Mouse (Mus musculus) kidney, postnatal 0 days (tissue): ENCODE results near the gene Nt5c1a. TPM values are rescaled to one million over a fixed set of nuclear protein-coding genes. Genes with fewer than 3 reads are reported as not detected.

ENCODE experiments used
- ATAC-seq: fragments of 200-750 bp; cut with Nextera tagmentation; replicated peaks from 2 replicates; pipeline ENCODE4 v1.8.0; 2017; ENCODE audit warnings: low read depth, moderate number of reproducible peaks, moderate TSS enrichment, moderate library complexity; ENCODE audit not compliant: low FRiP score
- DNase-seq: peaks from one replicate; pipeline ENCODE4 v3.0.0-alpha.2; 2016; ENCODE audit warnings: low spot score
- H3K27ac ChIP-seq: fragments of 300-500 bp; sonication (generic); 2 replicates; pipeline ENCODE4 v1.5.1; 2014; ENCODE audit warnings: mild to moderate bottlenecking
- H3K27me3 ChIP-seq: fragments of 300-500 bp; sonication (generic); 2 replicates; pipeline ENCODE4 v1.6.1; 2014; ENCODE audit warnings: low read length, mixed read lengths; ENCODE audit not compliant: insufficient read depth
- H3K36me3 ChIP-seq: fragments of 300-500 bp; sonication (generic); 2 replicates; pipeline ENCODE4 v1.6.1; 2014; ENCODE audit warnings: low read length, mixed read lengths; ENCODE audit not compliant: insufficient read depth
- H3K4me1 ChIP-seq: fragments of 300-500 bp; sonication (generic); replicated peaks from 2 replicates; pipeline ENCODE4 v1.6.1; 2014; ENCODE audit warnings: antibody characterized with exemption, low read length, mixed read lengths; ENCODE audit not compliant: insufficient read depth
- H3K4me2 ChIP-seq: fragments of 300-500 bp; sonication (generic); 2 replicates; pipeline ENCODE4 v1.6.1; 2014; ENCODE audit warnings: mild to moderate bottlenecking, low read length, moderate library complexity, mixed read lengths
- H3K4me3 ChIP-seq: fragments of 300-500 bp; sonication (generic); replicated peaks from 2 replicates; pipeline ENCODE4 v1.5.1; 2014; ENCODE audit warnings: low read depth, low read length
- H3K9ac ChIP-seq: fragments of 300-500 bp; sonication (generic); 2 replicates; pipeline ENCODE4 v1.6.1; 2014; ENCODE audit warnings: low read depth, low read length
- H3K9me3 ChIP-seq: fragments of 300-500 bp; sonication (generic); replicated peaks from 2 replicates; pipeline ENCODE4 v1.6.1; 2016; ENCODE audit warnings: low read length, inconsistent platforms, mixed read lengths
- CTCF ChIP-seq: IDR thresholded peaks from 2 replicates; pipeline ENCODE4 v1.5.1; 2016; ENCODE audit warnings: antibody characterized with exemption, low read depth, mild to moderate bottlenecking, moderate library complexity
- WGBS: fragments of 180-500 bp; shearing (Covaris S2); extraction: QIAGEN DNeasy Blood & Tissue Kit; methylation state at CpG from one replicate; pipeline ENCODE4 v1.1.7; 2014; 5-methylcytosine and 5-hydroxymethylcytosine counted together
- polyA plus RNA-seq: library from polyadenylated mRNA; unstranded; fragments of >200 nt; fragmentation: Nextera tagmentation; extraction: Ambion mirVana; gene quantifications from 2 replicates; pipeline ENCODE4 v1.2.1, GENCODE M21; 2015

The Nt5c1a gene
- polyA plus RNA-seq = 0.47 and 0.71 TPM in 2 replicates

- 1% methylated on average over 58 of the region's 58 CpGs for WGBS
- Histone ChIP-seq H3K4me3 (peak within 1 kb of the TSS; percentile 33), H3K36me3 (no peaks in the 10 kb centered on the region), H3K9ac (peak within 1 kb of the TSS; percentile 49), H3K9me3 (no peaks in the 10 kb centered on the region), H3K4me1 (peaks cover 12% of the 10 kb centered on the region; the same call in 1 of the 2 replicates), H3K27me3 (0 out of 2 replicates have a peak, but pooled peaks cover 7% of the 10 kb centered on the region), H3K27ac (no peak within 1 kb of the TSS), H3K4me2 (peak within 1 kb of the TSS; percentile 69)
- peak; percentile 44; the same call in 1 of the 2 replicates for ATAC-seq
- DNase-seq = no peak
- no peak for TF ChIP-seq CTCF
Observed at GRCm38 (mm10) chr4:123201186-123202093, at the start of gene Nt5c1a. Gene Nt5c1a (plus strand): TSS chr4:123201504.

- Histone ChIP-seq H3K9me3 (no peaks in the 10 kb centered on the region), H3K4me1 (no peaks in the 10 kb centered on the region), H3K36me3 (no peaks in the 10 kb centered on the region), H3K27me3 (no peaks in the 10 kb centered on the region), H3K9ac (no peak overlapping the region), H3K4me2 (no peak overlapping the region), H3K27ac (no peak overlapping the region), H3K4me3 (no peak overlapping the region)
- peak; percentile 10; the same call in 1 of the 2 replicates for TF ChIP-seq CTCF
- 82% methylated on average over 4 of the region's 4 CpGs for WGBS
- ATAC-seq (no peak), DNase-seq (no peak)
Observed at GRCm38 (mm10) chr4:123152003-123152402, 49.3 kb upstream of the Nt5c1a start.

- WGBS = 53% methylated on average over 5 of the region's 5 CpGs
- Histone ChIP-seq H3K27me3 (no peaks in the 10 kb centered on the region), H3K36me3 (no peaks in the 10 kb centered on the region), H3K9ac (no peak overlapping the region), H3K4me2 (no peak overlapping the region), H3K4me1 (no peaks in the 10 kb centered on the region), H3K4me3 (no peak overlapping the region), H3K27ac (no peak overlapping the region), H3K9me3 (no peaks in the 10 kb centered on the region)
- ATAC-seq = no peak
- no peak for DNase-seq
- TF ChIP-seq CTCF = no peak
Observed at GRCm38 (mm10) chr4:123152976-123153375, 48.3 kb upstream of the Nt5c1a start.

- H3K4me3 ChIP-seq = no peak overlapping the region
- no peak for ATAC-seq
- no peaks in the 10 kb centered on the region for H3K36me3 ChIP-seq
- H3K4me1 ChIP-seq = no peaks in the 10 kb centered on the region
- H3K27me3 ChIP-seq = no peaks in the 10 kb centered on the region
- WGBS = 20% methylated on average over 4 of the region's 4 CpGs
- DNase-seq = peak; percentile 90
- no peak overlapping the region for H3K9ac ChIP-seq
- TF ChIP-seq CTCF = peak; percentile 79
- no peak overlapping the region for H3K27ac ChIP-seq
- no peak overlapping the region for H3K4me2 ChIP-seq
- no peaks in the 10 kb centered on the region for H3K9me3 ChIP-seq
Observed at GRCm38 (mm10) chr4:123155004-123155403, 46.3 kb upstream of the Nt5c1a start.

GRCm38 (mm10) chr4:123155427-123155826, 45.9 kb upstream of the Nt5c1a start:
- Histone ChIP-seq H3K4me2 (no peak overlapping the region), H3K9ac (no peak overlapping the region), H3K36me3 (no peaks in the 10 kb centered on the region), H3K27me3 (no peaks in the 10 kb centered on the region), H3K4me1 (no peaks in the 10 kb centered on the region), H3K27ac (no peak overlapping the region), H3K9me3 (no peaks in the 10 kb centered on the region), H3K4me3 (no peak overlapping the region)
- 54% methylated on average over 2 of the region's 2 CpGs for WGBS
- TF ChIP-seq CTCF = no peak
- DNase-seq (no peak), ATAC-seq (no peak)

GRCm38 (mm10) chr4:123155840-123156239, 45.5 kb upstream of the Nt5c1a start:
- no peak overlapping the region for H3K4me2 ChIP-seq

More at GRCm38 (mm10) chr4:123155840-123156239, 45.5 kb upstream of the Nt5c1a start:
- H3K27me3 ChIP-seq = no peaks in the 10 kb centered on the region
- no peak overlapping the region for H3K27ac ChIP-seq
- no peaks in the 10 kb centered on the region for H3K36me3 ChIP-seq
- no peak for TF ChIP-seq CTCF
- no peak overlapping the region for H3K4me3 ChIP-seq
- ATAC-seq (no peak), DNase-seq (no peak)
- no peak overlapping the region for H3K9ac ChIP-seq
- H3K9me3 ChIP-seq = no peaks in the 10 kb centered on the region
- no peaks in the 10 kb centered on the region for H3K4me1 ChIP-seq
